Mouse (Mus musculus) layer of hippocampus, adult 9-10 months (tissue): ENCODE results near the gene Msi2.
A peak's percentile ranks its signal among the peaks of the same experiment; 100 is the strongest.

Experiments used
- DNase-seq: peaks from one replicate; pipeline ENCODE4 v3.0.0; 2022; ENCODE audit warnings: low spot score

The Msi2 gene

DNA sequence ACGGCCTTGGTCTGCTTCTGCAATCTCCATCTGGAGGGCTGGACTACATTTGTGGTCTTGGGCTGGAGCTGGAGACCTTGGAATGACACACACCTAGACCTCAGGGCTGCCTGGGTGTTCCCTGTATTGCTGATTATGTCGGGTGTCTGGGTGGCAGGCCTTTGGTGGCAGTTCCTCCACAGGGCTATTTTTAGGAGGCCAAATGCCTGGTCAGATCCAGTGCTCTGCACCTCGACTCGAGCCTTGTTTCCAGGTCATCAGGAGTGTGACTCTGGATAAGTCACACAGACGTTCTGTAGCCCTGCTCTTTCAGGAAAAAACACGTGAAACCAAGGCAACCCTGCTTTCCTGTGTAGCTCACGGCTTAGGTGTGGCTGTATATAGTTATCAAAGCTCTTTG lies 358.6 kb downstream of the Msi2 start:
- DNase-seq = no peak

DNA sequence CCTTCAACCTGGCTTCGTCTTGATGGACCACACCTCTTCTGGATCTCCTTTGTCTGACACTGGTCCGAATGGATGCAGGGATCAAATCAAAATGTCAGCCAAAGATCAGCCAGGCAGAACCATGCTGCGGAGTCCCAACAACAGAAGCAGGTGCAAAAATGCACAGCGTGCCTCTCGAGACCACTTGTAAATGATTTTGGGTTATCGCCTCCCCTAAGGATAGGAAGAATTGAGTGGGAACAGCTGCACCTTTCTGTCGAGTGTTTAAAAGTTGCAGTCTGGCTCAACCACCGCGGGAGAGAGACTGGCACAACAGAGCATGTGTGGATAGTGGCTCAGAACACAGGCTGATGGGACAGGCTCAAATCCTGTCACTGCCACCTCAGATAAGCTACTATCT lies 361.0 kb downstream of the Msi2 start:
- DNase-seq = no peak

DNA sequence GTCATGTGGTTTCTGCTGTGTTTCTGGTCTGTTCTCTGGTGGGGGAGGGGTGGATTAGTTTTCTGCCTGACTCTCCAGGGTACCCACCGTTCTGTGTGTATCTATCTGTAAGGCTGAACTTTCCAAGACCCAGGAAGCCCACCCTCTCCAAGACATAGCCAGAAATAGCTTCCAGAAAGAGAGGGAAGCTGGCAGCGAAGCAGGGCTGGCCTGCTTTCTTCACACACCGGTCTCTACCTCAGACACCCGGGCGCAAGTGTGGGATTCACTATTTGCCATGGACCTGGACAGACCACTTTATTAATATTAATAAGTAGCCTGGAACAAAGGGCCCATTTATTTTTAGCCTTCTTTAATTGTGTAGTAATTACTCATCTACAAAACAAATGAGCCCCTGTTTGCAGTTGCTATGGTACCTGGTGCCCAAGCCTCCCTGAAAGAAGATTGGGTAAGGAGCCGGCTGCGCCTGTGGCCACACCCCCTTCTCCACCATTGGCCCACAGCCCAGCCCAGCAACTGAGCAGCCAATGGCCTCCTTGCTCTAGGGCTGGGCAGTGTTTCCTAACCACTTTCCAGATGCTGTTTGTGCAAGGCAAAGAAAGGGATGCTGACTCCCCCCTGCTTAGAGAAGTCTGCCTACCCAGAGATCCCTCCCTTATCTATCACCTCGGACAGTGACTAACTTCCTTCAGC lies 361.6 kb downstream of the Msi2 start:
- DNase-seq = peak; percentile 56

DNA sequence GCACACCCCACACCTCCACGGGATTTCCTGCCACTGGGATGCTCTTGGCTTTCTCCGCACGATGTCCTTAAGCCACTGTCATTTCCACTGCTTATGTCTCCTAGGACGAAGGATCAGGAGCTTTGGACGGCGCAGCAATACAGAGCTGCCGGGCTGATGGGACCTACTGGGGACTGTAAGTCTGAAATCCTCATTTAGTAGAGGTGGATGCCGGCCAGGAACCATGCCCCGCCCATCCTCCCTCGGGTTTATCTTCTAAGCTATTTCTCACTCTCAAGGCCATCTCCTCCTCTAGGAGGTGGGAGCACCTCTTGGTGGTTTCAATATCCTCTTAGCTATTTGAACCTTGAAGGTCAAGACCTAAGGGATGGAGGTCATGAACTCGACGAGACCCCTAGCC lies 362.3 kb downstream of the Msi2 start:
- no peak for DNase-seq

DNA sequence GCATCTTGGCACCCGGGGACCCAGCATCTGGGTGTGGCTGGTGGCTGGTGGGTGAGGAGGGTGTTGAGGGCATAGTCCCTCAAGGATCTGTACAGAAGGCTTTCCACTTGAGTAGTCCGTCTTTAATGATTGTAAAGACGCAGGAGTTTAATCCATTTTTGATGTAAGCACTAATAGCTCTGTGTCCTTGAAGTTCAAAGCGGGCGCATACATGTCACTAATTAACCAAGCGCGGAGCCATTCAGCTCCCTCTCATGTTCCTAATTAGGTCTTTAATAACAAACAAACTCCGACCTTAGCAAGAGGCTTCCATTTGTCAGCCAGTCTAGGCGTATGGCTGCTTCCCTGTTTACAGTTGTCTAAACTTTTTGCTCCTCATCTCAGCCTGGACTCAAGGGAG lies 363.5 kb downstream of the Msi2 start:
- DNase-seq = no peak

DNA sequence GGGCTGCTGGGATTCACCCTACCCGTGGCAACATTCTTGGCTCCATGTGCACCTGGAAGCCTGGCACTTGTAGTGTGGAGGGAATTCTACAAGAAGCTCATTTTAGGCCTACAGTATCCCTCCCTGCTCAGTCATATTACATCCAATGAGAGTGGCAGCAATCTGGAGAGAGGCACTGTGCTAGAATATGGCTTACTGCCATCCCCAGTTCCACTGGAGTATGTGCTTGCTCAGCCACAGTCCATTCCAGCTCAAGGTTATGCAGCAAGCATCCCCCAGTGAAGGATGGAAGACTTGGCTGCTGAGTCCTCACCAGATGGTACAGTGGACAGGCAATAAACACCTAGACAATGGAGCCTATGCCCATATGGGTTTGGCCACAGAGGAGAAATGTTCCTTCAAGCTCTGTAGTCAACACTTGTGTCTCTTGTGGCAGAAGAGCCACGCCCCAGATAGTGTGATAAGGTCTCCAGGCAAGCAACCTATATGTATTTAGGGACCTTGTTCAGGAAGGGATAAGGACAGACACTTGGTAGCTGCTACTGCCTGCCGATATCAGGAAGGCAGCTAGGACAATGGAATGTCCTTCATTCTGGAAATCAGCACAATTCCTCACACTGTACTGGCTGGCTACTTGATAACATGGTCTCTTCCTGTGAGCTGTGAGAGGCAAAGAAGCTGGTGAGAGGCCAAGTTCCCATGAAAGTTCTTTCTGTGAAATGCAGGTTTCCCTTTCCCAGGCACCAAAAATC lies 366.4 kb downstream of the Msi2 start:
- no peak for DNase-seq

DNA sequence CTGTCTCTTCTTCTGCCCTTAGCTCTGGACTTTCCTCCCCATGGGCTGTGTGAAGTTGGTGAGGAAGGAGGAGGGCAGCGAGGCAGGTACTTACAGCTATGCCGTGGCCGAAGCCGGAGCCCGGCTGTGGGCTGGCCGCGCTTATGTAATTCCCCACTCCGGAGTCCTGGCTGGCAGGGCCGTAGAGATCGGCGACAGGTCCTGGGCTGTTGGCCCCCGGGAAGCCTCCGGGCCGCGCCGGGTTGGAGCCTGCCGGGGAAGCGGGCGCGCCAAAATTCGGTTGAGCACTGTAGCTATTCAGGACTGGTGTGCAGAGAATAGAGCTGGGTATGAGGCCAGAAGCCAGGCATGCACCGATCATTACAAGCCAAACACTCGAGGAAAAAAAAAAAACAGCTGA lies 369.6 kb downstream of the Msi2 start:
- no peak for DNase-seq

DNA sequence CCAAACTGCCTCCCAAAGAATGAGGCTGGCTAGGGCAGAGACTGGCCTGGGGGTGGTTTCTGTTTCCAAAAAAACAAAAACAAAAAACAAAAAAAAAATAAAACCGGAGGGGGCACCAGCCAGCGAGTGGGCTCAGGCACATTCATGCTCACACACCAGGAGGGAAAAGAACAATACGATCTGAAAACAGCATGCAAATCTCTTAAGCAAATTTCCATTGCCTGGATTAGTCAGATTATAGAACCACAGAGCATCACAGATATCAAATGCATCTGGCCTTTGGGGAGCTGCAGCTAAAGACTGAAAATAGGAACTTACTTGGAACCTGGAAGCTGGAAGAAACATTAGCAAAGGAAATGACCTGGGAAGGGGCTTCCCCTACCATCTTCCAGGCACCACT lies 370.3 kb downstream of the Msi2 start:
- no peak for DNase-seq

DNA sequence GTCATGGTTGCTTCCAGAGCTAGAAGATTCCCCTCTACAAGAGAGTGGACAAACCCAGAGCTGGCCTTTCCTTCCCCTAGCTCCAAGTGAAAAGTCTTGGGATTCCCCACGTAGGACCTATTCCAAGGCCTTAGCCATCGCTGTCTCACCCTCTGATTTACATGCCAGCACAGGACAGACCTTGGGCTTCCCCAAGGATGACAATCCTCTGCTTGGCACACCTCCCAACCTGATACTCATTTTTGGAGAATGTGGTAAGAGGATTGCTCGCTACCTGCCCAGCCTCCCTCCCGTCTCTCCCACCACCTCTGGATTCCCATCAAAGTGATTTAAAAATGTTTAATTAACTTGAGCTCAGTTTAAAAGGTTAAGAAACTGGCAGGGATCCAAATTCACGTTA lies 372.2 kb downstream of the Msi2 start:
- DNase-seq = no peak

DNA sequence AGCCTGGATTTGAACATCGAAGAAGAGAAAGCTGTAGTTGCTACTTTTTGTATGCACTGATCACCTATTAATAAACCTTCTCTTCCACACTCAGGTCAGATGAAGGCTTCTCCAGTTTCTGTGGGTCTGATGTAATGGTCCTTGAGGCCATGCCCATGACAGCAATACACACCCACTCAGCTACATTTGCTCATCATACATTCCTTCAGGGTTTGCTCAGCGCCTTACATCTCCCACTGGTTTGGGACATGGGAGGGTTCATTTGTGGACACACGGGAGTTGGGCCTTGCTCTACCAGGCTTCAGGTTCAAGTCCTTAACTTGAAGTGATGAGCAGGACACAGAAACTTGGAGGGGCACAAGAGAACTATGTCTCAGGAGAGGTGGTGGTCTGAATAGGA lies 380.4 kb downstream of the Msi2 start:
- DNase-seq = no peak

DNA sequence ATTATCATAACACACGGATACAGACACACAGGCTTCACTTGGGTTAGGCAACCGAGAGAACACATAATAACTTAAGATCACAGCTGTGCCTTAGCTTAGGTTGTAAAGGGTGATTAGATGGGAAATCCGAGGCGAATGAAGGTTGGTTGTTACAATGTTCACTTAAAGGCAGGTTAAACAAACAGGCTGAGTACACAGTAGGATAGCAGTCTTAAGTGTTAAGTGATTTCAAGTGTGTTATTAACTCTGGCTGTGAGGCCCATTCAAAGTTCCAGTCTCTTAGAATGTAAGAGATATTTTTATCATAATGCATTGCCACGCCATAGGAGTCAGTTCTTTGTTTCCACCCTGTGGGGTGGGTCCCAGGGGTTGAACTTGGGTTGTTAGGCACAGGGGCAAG lies 383.4 kb downstream of the Msi2 start:
- DNase-seq = no peak

DNA sequence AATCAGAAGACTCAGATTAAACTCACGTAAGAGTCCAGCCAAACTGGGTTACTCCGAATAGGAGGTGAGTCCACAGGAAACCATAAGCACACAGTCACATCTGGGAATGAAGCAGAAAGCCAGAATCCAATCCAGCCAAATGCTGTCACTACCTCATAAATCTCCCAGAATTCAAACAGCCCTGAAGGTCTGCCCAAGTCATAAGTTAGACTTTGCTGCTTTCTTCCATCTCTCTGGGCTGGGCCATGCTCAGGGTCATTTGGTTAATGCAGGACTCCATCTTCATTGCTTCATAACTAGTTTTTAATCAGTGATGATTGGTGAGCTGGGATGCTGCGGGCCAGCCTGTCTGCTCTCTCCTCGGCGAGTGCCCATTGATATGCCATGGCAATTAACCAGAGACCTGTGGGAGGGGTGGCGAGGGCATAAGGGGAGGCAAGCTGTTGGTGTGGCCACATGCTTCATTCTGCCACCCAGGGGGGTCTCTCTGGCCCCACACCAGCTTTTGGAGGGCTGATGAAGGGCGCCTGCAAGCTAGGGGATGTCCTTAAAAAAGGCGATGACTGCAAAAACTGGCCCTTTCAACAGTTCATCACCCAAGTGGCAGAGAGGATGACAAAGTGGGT lies 385.9 kb downstream of the Msi2 start:
- no peak for DNase-seq

DNA sequence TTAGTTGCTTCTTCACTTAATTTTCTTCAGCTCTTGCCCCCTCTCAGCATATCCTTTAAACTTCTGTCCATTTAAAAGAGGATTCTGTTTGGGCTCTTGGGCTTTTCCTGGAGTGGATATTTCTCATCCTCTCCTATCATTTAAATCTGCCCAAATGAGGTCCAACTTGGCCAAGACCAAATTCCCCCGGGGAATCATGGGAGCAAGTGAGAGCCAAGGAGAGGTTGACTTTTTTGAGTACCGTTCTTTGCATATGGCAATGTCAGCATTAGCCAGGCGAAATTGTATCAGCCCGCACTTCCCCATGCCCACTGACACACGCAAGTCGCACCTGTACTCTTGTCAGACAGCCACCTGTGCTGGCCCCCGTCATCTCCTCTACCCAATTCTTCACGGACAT lies 386.6 kb downstream of the Msi2 start:
- DNase-seq = no peak

DNA sequence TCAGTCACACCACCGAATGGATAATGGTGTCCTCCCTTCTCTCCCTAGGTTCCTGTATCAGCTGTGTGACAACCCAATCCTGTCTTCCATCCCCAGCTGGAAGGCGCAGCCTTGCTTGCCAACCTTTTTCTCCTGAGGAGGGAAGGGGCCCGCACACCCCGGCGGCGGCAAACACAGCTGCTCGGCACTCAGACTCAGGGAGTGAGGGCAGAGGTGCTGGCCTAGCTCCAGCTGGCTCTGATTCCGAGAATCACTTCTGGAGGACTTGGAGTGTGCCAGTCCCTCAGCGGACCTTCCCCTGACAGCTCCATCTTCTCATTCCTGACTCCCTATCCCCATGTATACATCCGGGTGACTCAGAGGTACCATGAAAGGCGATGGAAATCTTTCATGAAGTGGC lies 387.5 kb downstream of the Msi2 start:
- no peak for DNase-seq

DNA sequence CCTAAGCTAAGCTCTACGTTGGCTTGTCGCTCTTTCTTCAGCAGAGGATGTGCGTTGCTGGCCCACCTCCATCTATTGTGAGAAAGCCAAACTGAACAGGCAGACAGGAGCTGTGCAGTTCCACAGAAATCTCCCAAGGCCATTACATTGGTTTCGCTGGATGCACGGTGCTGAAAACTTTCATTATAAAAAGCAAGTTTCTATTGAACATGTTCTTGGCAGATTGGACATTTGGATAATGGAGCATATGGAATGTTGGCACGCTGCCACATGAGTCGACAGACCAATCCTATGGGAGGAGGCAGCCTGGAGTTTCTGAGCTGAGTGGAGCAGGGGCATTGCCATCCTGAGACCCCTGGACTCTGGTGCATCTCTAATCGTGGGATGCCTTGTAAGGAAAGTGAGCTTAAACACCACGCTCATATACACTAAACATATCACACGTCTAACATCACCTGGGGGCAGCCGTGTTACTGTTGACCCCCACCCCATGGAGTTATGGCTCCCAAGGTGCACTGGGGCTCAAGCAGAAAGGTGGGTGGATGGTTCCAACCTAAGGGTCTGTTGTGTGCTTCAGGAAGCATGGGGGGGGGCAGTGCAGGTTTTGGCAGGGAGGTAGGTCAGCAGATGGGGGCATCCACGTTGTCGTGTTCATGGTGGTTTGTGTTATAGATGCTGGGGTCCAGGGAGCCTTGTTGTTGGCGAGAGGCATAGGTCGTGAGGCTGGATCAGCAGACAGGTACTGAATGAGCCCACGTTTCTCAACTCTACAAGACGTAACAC lies 389.3 kb downstream of the Msi2 start:
- no peak for DNase-seq

DNA sequence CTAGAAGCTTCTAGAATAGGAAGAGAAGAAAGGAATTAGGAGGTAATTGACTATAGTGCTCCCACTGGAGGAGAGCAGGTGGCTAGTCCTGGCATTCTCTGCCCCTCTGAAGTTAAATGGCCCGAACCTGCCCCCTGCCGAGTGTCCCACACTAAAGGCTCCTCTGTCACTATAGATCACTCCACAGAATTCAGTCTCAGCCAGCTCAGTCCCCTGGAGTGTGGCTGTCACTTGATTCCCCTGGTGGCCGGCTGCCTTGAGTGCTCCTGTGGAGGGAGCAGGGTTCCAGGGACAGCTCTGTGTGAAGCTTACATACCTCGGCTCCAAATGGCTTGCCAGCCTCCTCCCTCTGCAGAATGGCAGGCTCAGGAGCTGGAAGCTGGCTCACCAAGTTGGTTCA lies 391.3 kb downstream of the Msi2 start:
- no peak for DNase-seq

DNA sequence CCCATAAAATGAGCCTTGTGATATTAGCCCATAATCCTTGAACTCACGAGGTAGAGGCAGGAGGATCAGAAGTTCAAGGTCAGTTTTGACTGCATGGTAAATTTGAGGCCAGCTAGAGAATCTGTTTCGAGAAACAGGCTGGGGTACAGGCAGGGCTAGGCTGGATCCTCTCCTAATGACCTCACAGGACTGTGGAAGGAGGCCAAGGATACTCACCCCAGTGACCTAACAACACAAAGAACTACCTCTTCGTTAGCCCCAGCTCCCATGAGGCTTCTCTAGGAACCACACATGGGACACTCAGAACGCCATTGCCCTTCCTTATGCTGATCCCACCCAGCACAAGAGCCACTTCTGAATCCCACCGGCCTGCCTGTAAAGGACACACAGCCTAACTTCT lies 399.5 kb downstream of the Msi2 start:
- DNase-seq = no peak

DNA sequence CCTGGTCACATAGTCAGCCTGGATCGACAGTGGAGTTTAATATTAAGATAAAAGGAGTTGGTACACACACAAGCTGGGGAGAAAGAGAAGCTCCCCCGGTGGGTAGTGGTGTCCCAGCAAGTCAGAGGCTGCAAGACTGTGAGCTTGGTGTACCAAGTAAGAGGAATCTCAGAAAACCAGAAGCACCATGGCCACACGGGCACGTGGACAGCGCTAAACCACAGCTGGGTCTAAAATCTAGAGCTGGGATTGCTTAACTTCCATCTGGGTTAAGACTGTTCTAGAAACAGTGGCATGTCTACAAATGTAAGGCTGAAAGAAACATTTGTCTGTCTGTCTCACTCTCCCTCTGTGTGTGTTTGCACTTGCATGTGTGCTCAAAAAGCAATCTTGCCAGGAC lies 402.9 kb downstream of the Msi2 start:
- DNase-seq = no peak

DNA sequence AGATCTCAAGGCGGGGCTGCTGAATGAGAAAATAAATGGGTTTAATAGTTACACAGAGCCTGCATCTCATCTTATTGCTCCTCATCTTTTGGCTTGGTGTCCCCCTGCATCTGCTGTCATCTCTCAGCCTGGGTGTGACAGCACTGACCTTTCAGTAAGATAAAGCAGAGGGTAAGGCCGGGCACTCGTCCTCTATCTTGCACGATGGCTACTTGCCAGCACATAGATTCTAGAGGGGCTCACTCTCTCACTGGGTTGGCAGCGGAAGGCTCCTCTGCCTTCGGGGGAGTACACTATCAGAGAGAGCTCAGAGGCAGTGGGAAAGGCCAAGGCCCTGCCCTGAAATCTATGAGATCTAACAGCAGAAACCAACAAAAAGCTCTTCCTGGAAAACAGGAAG lies 403.8 kb downstream of the Msi2 start:
- DNase-seq = no peak

DNA sequence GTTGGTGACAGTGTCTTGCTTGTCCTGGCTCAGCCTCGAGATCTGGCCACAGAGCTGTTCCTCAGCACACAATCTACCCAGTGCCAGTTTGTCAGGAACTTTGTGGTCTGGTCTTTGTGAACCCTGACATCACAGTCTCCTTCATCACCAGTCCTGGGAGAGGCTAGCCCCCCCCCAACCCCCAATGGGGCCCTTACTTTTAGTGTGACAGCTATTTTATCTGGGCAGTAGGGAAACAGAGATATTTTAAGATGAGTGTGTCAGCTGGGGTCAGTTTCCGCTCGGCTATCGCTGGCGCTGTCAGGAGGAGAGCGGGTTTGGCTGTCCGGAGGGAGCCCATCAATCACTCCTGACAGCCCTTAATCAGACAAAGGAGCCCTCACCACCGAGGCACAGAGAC lies 404.8 kb downstream of the Msi2 start:
- DNase-seq = no peak

DNA sequence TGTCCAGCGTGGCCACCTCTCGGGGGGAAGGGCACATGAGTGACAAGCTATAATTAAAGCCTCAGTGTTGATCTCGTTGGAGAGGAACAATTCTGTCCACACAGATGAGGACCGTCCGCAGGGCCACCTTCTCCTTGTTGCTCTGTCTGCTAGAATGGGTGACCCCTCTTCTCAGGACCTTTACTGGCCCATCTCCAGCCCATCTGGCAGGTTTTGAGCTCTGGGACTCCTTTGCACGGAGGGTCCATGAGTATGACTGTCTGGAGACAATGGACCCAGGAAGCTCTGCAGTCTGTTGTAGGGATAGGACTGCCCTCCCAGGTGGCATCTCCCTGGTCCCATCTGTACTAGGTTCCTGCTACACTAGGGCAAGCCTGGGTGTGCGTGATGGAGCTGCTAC lies 406.7 kb downstream of the Msi2 start:
- no peak for DNase-seq

DNA sequence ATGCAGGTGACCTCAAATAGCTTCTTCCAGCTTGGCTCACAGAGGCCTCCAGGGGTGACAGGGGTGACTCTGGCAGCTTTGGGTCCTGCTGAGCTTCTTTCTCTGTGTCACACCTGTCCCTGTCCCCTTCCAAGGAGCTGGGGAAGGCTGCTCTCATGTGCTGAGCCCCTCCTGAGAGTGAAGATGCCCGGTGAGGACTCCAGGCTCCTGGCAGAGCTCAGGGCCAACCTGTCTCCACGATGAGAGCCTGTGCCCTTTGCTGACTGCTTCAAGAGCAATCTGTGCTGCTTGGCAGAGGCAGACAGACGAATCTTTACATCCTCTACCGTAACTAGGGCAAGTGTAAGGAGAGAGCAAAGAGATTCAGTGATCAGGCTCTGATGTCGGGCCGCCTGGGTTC lies 407.5 kb downstream of the Msi2 start:
- no peak for DNase-seq
